Mouse (Mus musculus): ENCODE measurements around the gene Slc6a17.

- no peak for TF ChIP-seq CTCF (conservative IDR thresholded peaks at IDR 0.05; ENCODE audit: low read length)
- no peak for TF ChIP-seq NANOG (IDR thresholded peaks at IDR 0.05; ENCODE audit: borderline replicate concordance, low read length)
- no peak for TF ChIP-seq POU5F1 (IDR thresholded peaks at IDR 0.05; ENCODE audit: borderline replicate concordance, low read length)
Observed at GRCm38 (mm10) chr3:107437666-107438065, 80.2 kb downstream of the Slc6a17 start.
